Mouse (Mus musculus) hindbrain, embryonic 12.5 days (tissue): Measurements from ENCODE around the gene Tmem234. TPM values are rescaled to one million over a fixed set of nuclear protein-coding genes. Genes with fewer than 3 reads are reported as not detected.

Source experiments
- ATAC-seq: fragments of 200-750 bp; cut with Nextera tagmentation; 2 replicates; pipeline ENCODE4 v1.8.0; 2017; ENCODE audit warnings: moderate TSS enrichment; ENCODE audit not compliant: low FRiP score
- H3K27ac ChIP-seq: fragments of 300-500 bp; sonication (generic); 2 replicates; pipeline ENCODE4 v1.5.1; 2016; ENCODE audit warnings: mild to moderate bottlenecking
- H3K27me3 ChIP-seq: fragments of 300-500 bp; sonication (generic); 2 replicates; pipeline ENCODE4 v1.6.1; 2016; ENCODE audit warnings: mild to moderate bottlenecking
- H3K36me3 ChIP-seq: fragments of 300-500 bp; sonication (generic); 2 replicates; pipeline ENCODE4 v1.6.1; 2016; ENCODE audit warnings: mild to moderate bottlenecking
- H3K4me1 ChIP-seq: fragments of 300-500 bp; sonication (generic); 2 replicates; pipeline ENCODE4 v1.6.1; 2016
- H3K4me2 ChIP-seq: fragments of 300-500 bp; sonication (generic); replicated peaks from 2 replicates; pipeline ENCODE4 v1.6.1; 2016; ENCODE audit warnings: mild to moderate bottlenecking
- H3K4me3 ChIP-seq: fragments of 300-500 bp; sonication (generic); 2 replicates; pipeline ENCODE4 v1.5.1; 2016; ENCODE audit warnings: mild to moderate bottlenecking
- H3K9ac ChIP-seq: fragments of 300-500 bp; sonication (generic); 2 replicates; pipeline ENCODE4 v1.6.1; 2016; ENCODE audit warnings: mild to moderate bottlenecking, moderate library complexity
- H3K9me3 ChIP-seq: fragments of 300-500 bp; sonication (generic); replicated peaks from 2 replicates; pipeline ENCODE4 v1.6.1; 2016; ENCODE audit warnings: mild to moderate bottlenecking
- WGBS: fragments of 180-500 bp; shearing (Covaris S2); methylation state at CpG from one replicate; pipeline ENCODE4 v1.1.7; 2016; 5-methylcytosine and 5-hydroxymethylcytosine counted together
- polyA plus RNA-seq: library from polyadenylated mRNA; unstranded; fragments of >200 nt; fragmentation: Nextera tagmentation; extraction: Ambion mirVana; gene quantifications from 2 replicates; pipeline ENCODE4 v1.2.1, GENCODE M21; 2016

Tmem234 gene
- polyA plus RNA-seq, 1 experiment from 2014 or later, result 174 TPM

DNA sequence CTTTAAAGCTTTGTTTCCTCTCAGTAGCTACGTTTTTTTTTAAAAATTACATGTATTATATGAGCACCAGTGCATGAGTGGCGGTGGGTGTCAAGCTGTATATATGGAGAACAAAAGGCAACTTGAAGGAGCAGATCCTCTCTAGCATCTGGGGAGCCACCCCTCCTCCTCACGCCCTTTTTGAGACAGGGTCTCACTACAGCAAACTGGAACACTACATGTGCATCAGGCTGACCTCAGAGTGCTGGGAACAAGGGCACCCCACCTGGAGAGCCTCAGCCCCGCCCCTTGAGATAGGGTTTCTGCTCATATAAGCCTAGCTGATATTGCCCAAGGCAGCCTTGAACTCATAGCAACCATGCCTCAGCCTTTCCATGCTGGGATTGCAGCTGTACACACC lies 25.0 kb downstream of the Tmem234 start:
- H3K4me2 ChIP-seq, result peak overlapping the region; percentile 69
- ATAC-seq, result no peak
- 50% methylated on average over 4 of the region's 4 CpGs for WGBS
- H3K27ac ChIP-seq, result peak overlapping the region; percentile 94
- H3K27me3 ChIP-seq, result no peaks in the 10 kb centered on the region
- H3K4me1 ChIP-seq, result peaks cover 31% of the 10 kb centered on the region
- no peak overlapping the region for H3K4me3 ChIP-seq
- peaks cover 42% of the 10 kb centered on the region for H3K36me3 ChIP-seq
- no peaks in the 10 kb centered on the region for H3K9me3 ChIP-seq
- peak overlapping the region; percentile 80 for H3K9ac ChIP-seq

DNA sequence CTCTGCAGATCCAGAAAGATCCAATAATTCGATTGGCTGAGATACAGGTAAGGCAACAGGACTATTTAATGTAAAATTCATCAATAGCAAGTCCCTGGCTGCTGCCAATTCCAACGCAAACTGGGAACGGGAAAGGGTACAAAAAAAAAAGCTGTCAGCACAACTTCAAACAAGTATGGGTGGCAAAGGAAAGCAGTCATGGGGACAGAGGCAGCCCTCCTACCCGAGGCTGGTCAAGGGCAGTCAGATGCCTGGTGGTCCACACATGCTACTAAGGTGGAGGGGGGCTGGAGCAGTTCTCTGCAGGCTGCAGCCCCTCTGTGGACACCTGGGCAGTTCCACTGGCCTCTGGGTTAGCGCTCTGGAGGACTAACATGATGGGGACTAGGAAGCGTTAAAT lies 25.6 kb downstream of the Tmem234 start:
- no peak for ATAC-seq
- Histone ChIP-seq H3K4me1 (peaks cover 31% of the 10 kb centered on the region), H3K27me3 (no peaks in the 10 kb centered on the region), H3K4me3 (no peak overlapping the region), H3K9me3 (no peaks in the 10 kb centered on the region), H3K27ac (no peak overlapping the region), H3K4me2 (no peak overlapping the region), H3K9ac (no peak overlapping the region), H3K36me3 (peaks cover 47% of the 10 kb centered on the region)
- WGBS, result 79% methylated on average over 6 of the region's 6 CpGs

DNA sequence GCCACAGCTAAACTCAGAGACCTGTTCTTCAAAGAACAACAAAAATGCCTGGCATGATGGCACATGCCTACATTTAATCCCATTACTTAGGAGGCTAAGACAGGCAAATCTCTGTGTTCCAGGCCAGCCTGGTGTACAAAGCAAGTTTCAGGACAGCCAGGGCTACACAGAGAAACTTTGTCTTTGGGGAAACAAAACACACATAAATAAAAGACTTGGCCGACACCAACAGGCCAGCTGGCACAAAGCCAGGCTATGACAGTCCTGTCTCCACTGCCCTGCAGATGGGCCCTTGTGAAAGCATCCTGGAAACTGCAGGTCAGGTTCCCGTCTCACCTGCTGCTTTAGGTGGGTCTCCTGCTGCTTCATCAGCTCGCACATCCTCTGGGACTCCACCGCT lies 30.5 kb downstream of the Tmem234 start:
- 87% methylated on average over 4 of the region's 4 CpGs for WGBS
- no peak for ATAC-seq
- Histone ChIP-seq H3K4me1 (no peaks in the 10 kb centered on the region), H3K9ac (no peak overlapping the region), H3K27ac (no peak overlapping the region), H3K4me2 (no peak overlapping the region), H3K4me3 (no peak overlapping the region), H3K9me3 (no peaks in the 10 kb centered on the region), H3K36me3 (peaks cover 95% of the 10 kb centered on the region), H3K27me3 (no peaks in the 10 kb centered on the region)

DNA sequence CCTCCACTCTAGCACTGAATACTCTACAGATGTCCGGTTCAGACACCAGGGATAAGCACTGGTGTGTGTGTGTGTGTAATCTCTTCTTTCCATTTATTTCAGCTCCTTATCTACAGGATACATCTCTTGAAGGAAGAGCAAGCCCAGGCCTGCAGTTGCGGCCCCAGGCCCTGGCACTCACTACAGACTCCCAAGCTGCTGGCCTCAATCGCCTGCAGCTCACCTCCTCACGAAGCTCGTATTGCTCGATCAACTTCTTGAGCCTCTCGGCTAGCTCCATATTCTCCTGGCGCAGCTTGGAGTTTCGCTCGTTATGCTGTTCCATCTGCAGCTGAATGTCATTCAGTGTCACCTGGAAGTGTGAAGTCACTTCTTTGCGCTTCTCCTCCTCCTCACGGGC lies 31.4 kb downstream of the Tmem234 start:
- Histone ChIP-seq H3K9me3 (no peaks in the 10 kb centered on the region), H3K27ac (no peak overlapping the region), H3K9ac (no peak overlapping the region), H3K27me3 (no peaks in the 10 kb centered on the region), H3K4me2 (no peak overlapping the region), H3K4me1 (no peaks in the 10 kb centered on the region), H3K36me3 (peaks cover 98% of the 10 kb centered on the region), H3K4me3 (no peak overlapping the region)
- 96% methylated on average over 12 of the region's 12 CpGs for WGBS
- no peak for ATAC-seq

DNA sequence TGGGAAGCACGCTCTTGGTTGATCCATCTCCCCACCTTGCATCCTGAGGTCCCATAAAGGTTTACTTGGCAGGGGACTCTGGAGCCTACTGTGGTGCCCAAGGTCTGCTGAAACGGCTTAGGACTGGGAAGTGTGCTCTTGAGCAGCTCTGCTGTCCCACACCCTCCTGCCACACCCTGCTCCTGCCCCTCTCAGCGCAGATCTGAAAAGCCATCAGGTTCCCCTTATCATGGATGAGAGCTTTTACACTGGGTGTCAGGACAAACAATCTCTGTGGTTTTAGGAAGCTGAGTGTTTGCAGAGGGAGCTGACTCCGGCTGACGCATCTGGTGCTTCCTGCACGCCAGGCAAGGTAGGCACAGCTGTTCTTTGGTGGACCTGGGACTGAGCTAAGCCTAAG lies 33.4 kb downstream of the Tmem234 start:
- 96% methylated on average over 6 of the region's 6 CpGs for WGBS
- peaks cover 8% of the 10 kb centered on the region for H3K4me1 ChIP-seq
- no peak for ATAC-seq
- no peak overlapping the region for H3K4me2 ChIP-seq
- H3K27ac ChIP-seq, result no peak overlapping the region
- no peak overlapping the region for H3K9ac ChIP-seq
- H3K4me3 ChIP-seq, result no peak overlapping the region
- H3K36me3 ChIP-seq, result peaks cover 96% of the 10 kb centered on the region
- H3K27me3 ChIP-seq, result no peaks in the 10 kb centered on the region
- no peaks in the 10 kb centered on the region for H3K9me3 ChIP-seq

DNA sequence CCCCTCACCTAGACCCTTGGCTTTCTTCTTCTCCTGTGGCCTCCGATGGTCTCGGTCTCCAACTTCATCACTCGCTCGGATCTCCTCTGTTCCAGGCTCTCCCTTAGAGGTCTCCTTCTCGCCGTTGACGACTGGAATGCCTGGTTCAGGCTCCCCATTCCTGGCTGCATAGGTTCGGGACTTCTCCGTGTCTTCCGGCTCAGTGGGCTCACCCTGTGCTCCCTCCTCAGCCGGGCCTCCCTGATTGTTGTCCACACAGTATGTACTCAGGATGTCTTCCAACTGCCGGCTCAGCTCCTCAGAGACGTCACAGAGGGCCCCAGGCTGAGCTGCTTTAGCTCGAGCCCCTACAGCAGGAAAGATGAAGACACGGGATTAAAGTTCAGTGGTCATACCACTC lies 38.8 kb downstream of the Tmem234 start:
- 87% methylated on average over 15 of the region's 15 CpGs for WGBS
- H3K4me3 ChIP-seq, result peak overlapping the region; percentile 58

DNA sequence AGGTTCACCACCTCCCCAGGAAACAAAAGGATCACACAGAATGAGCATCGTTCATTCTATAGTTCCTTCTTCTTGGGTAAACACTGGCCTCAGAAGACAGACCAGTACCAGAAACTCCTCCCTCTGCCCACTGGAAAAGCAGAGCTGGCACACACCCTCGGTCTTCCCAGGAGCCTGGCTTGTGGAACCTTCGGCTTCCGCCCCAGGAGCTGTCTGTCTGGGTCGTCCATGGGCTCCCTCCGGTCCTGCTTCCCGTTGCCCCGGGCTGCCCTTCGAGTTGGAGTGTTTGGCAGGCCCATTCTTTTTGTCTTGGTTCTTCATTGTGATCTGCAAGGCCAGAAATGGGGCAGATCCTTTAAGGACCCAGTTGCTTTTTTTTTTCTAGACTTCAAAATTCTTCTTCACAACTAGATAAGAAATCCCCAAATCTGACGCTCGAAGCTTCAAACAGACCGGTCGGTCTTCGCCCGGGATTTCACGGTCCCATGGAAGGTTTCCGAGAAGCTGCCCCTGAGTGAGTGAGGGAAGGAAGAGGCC lies 39.7 kb downstream of the Tmem234 start:
- no peak for ATAC-seq
- Histone ChIP-seq H3K9ac (peak overlapping the region; percentile 90), H3K27me3 (no peaks in the 10 kb centered on the region), H3K4me1 (peaks cover 25% of the 10 kb centered on the region), H3K36me3 (peaks cover 50% of the 10 kb centered on the region), H3K4me2 (peak overlapping the region; percentile 89), H3K27ac (peak overlapping the region; percentile 93), H3K4me3 (peak overlapping the region; percentile 58), H3K9me3 (no peaks in the 10 kb centered on the region)
- WGBS, result 8% methylated on average over 17 of the region's 17 CpGs

More for the DNA sequence above, 38.8 kb downstream of the Tmem234 start:
- peaks cover 50% of the 10 kb centered on the region for H3K36me3 ChIP-seq
- ATAC-seq, result no peak
- peaks cover 25% of the 10 kb centered on the region for H3K4me1 ChIP-seq
- H3K27me3 ChIP-seq, result no peaks in the 10 kb centered on the region
- H3K4me2 ChIP-seq, result peak overlapping the region; percentile 89
- H3K9ac ChIP-seq, result peak overlapping the region; percentile 90
- H3K27ac ChIP-seq, result 0 out of 2 replicates have a peak overlapping the region, but pooled peaks have one; percentile 7
- H3K9me3 ChIP-seq, result no peaks in the 10 kb centered on the region

DNA sequence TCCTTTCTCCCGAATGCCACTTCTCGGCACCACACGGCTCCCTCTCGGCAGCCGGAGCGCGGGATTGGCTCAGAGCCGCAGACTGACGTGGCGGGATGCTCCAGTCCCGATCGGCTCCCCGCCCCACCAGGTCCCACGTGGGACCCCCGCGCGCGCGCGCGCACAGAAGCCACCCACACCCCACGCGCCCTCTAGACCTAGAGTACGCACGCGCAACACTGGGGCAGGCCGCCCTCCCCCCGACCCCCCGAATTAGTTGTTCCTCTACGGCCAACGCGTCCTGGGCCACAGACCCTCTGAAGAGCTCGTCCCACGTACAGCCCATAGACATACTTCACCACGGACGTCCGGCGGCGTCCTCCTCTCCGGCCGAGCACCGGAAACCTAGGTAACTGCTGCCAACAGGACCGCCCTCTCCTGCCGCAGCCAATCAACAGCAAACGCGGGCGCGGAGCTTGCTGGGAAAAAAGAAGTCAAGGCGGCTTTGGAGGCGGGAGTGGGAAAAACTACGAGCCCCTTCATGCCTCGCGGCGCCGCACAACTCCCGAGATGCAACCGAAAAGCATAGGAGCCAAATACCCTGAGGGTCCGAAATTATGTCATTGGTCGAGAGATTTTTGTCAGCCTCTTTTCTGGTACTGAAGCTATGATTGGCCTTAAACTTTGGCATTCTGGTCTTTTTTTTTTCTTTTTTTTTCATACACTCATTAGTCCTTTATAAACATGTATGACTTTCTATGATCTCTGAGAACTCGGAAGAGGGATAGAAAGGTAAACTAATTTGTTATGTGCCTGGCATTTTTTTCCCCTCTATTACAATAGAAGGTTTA lies 40.4 kb downstream of the Tmem234 start, which contains the start of gene Txlna:
Gene Txlna, minus strand, starts transcription at position 428 of the 830 bp plus-strand sequence.
- under 1% methylated on average over 59 of the region's 60 CpGs for WGBS
- Histone ChIP-seq H3K4me1 (peaks cover 25% of the 10 kb centered on the region), H3K9ac (peak within 1 kb of the TSS; percentile 90), H3K4me2 (peak within 1 kb of the TSS; percentile 89), H3K27ac (peak within 1 kb of the TSS; percentile 93), H3K4me3 (peak within 1 kb of the TSS; percentile 58), H3K27me3 (no peaks in the 10 kb centered on the region), H3K9me3 (no peaks in the 10 kb centered on the region), H3K36me3 (peaks cover 52% of the 10 kb centered on the region)
- ATAC-seq, result peak; percentile 97

DNA sequence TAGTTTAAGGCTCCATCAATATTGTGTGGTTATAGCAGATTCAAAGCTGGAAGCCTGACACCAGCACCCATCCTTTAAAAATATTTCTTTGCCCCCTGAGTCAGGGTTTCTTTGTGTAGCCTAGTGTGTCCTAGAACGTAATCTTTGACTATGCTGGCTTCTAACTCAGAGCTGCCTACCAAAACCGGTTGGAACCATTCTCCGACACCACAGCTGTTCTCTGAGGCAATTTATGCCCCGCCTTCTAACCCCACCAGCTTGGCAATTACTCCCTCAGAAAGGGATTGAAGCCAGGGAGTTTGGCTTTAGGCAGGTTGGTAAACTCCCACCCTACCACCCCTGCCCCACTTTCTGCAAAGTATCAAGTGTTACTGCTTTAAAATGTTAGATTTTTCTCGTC lies 41.3 kb downstream of the Tmem234 start:
- Histone ChIP-seq H3K36me3 (peaks cover 52% of the 10 kb centered on the region), H3K4me3 (no peak overlapping the region), H3K27me3 (no peaks in the 10 kb centered on the region), H3K4me2 (peak overlapping the region; percentile 89), H3K9ac (no peak overlapping the region), H3K9me3 (no peaks in the 10 kb centered on the region), H3K27ac (no peak overlapping the region), H3K4me1 (peaks cover 25% of the 10 kb centered on the region)
- 64% methylated on average over 5 of the region's 5 CpGs for WGBS
- no peak for ATAC-seq

DNA sequence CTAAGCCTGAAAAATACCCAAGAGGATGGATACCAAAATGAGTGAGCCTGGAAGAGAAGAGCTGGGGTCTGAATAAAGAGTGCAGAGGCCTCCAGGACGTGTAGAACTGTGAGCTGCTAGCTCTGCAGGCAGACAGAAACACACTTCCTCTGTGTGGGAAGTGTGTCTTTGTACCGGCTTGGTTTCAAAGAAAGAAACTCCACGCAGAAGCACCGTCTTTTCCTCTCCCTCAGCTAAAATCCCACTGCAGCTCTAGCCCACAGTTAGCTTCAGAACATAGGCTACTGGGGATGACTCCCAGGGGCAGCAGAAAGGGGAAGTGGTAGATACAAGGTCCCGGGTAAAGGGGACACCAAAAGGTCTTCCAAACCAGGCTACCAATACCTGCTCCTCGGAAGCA lies 44.7 kb downstream of the Tmem234 start:
- WGBS, result 91% methylated on average over 6 of the region's 6 CpGs
- Histone ChIP-seq H3K4me2 (no peak overlapping the region), H3K4me3 (no peak overlapping the region), H3K36me3 (peaks cover 59% of the 10 kb centered on the region), H3K27me3 (no peaks in the 10 kb centered on the region), H3K9ac (no peak overlapping the region), H3K9me3 (no peaks in the 10 kb centered on the region), H3K4me1 (peaks cover 4% of the 10 kb centered on the region), H3K27ac (no peak overlapping the region)
- no peak for ATAC-seq

DNA sequence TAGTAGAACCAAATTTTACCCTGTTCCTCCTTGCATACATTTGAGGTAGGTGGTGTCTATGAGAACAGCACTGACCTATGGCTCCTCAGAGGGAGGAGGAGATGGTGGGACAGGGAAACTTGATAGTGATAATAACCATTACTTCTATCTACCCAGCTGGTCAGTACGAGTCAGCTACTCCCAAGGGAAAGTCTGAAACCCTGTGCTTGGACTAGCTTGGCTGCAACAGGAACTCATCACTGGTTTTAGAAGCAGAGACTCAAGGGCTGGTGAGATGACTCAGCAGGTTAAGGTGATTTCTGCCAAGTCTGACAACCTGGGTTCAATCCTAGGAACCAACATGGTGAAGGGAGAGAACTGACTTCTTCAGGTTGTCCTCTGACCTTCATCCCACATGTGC lies 48.2 kb downstream of the Tmem234 start:
- no peak for ATAC-seq
- no peak overlapping the region for H3K9ac ChIP-seq
- WGBS, result 73% methylated on average over 1 of the region's 1 CpGs
- no peak overlapping the region for H3K4me2 ChIP-seq
- peaks cover 89% of the 10 kb centered on the region for H3K36me3 ChIP-seq
- no peak overlapping the region for H3K27ac ChIP-seq
- no peaks in the 10 kb centered on the region for H3K4me1 ChIP-seq
- H3K4me3 ChIP-seq, result no peak overlapping the region
- H3K9me3 ChIP-seq, result no peaks in the 10 kb centered on the region
- no peaks in the 10 kb centered on the region for H3K27me3 ChIP-seq

DNA sequence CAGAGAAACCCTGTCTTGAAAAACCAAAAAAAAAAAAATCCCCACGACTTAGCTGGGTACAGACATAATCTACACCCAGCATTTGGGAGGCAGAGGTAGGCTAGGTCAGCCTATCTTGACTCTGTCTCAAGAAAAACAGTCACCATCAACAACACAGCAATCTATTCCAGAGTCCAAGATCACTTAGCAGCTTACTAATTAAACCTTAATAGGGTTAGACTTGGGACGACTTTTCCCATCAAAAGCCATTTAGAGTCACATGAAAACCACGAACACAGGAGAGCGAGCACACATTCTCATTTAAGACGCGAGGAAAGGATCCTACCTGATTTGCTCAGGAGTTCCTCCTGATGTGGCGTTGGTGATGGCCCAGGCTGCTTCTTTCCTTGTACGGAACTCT lies 49.9 kb downstream of the Tmem234 start:
- Histone ChIP-seq H3K9me3 (no peaks in the 10 kb centered on the region), H3K27me3 (no peaks in the 10 kb centered on the region), H3K4me2 (no peak overlapping the region), H3K4me3 (no peak overlapping the region), H3K4me1 (no peaks in the 10 kb centered on the region), H3K9ac (no peak overlapping the region), H3K27ac (no peak overlapping the region), H3K36me3 (peaks cover 94% of the 10 kb centered on the region)
- no peak for ATAC-seq
- WGBS, result 93% methylated on average over 8 of the region's 8 CpGs

DNA sequence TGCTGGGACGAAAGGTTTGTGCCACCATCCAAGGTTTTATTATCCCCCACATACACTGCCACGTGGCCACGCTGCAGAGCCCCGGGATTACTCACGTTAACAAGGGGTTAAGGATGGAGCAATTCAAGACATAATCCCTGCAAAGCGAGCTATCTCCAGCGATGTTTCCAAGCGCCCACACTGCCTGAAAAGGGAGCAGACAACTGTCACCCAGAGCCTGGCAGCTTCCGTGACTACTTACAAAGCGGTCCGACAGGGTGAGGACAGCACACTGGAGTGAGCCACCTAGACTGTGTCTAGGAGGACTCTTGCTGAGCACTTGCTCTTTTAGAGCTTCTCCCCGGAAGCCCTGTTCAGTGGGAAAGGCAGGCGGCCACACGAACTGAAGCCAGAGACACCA lies 54.3 kb downstream of the Tmem234 start:
- H3K36me3 ChIP-seq, result peaks cover 84% of the 10 kb centered on the region

More for the DNA sequence above, 54.3 kb downstream of the Tmem234 start:
- no peaks in the 10 kb centered on the region for H3K27me3 ChIP-seq
- no peaks in the 10 kb centered on the region for H3K9me3 ChIP-seq
- 93% methylated on average over 14 of the region's 14 CpGs for WGBS
- no peak for ATAC-seq
- no peak overlapping the region for H3K4me2 ChIP-seq
- no peak overlapping the region for H3K4me3 ChIP-seq
- no peak overlapping the region for H3K27ac ChIP-seq
- H3K4me1 ChIP-seq, result no peaks in the 10 kb centered on the region
- no peak overlapping the region for H3K9ac ChIP-seq
